Mouse (Mus musculus) heart, postnatal 0 days (tissue): ENCODE measurements around the gene Pira2. TPM values are rescaled to one million over a fixed set of nuclear protein-coding genes. Genes with fewer than 3 reads are reported as not detected.
"Not testable (repeated sequence)": the region's sequence is repeated elsewhere in the genome, so short reads cannot be mapped to it uniquely, and the experiment has no call there.

Source experiments
- ATAC-seq: fragments of 200-750 bp; cut with Nextera tagmentation; 2 replicates; pipeline ENCODE4 v1.8.0; 2017; ENCODE audit warnings: low read depth, moderate number of reproducible peaks, moderate library complexity; ENCODE audit not compliant: insufficient read depth
- DNase-seq: peaks from one replicate; pipeline ENCODE4 v3.0.0-alpha.2; 2016; ENCODE audit warnings: low spot score
- H3K27ac ChIP-seq: fragments of 300-500 bp; sonication (generic); 2 replicates; pipeline ENCODE4 v1.5.1; 2014; ENCODE audit warnings: low read depth, mild to moderate bottlenecking
- H3K27me3 ChIP-seq: fragments of 300-500 bp; sonication (generic); 2 replicates; pipeline ENCODE4 v1.6.1; 2014; ENCODE audit warnings: low read length, mixed read lengths; ENCODE audit not compliant: control insufficient read depth, insufficient read depth
- H3K36me3 ChIP-seq: fragments of 300-500 bp; sonication (generic); replicated peaks from 2 replicates; pipeline ENCODE4 v1.6.1; 2014; ENCODE audit warnings: low read length, mixed read lengths; ENCODE audit not compliant: control insufficient read depth, insufficient read depth
- H3K4me1 ChIP-seq: fragments of 300-500 bp; sonication (generic); 2 replicates; pipeline ENCODE4 v1.6.1; 2014; ENCODE audit warnings: antibody characterized with exemption; ENCODE audit not compliant: control insufficient read depth, insufficient read depth
- H3K4me2 ChIP-seq: fragments of 300-500 bp; sonication (generic); 2 replicates; pipeline ENCODE4 v1.6.1; 2014; ENCODE audit warnings: low read depth, mild to moderate bottlenecking, low read length, moderate library complexity
- H3K4me3 ChIP-seq: fragments of 300-500 bp; sonication (generic); 2 replicates; pipeline ENCODE4 v1.5.1; 2014; ENCODE audit warnings: low read depth, low read length
- H3K9ac ChIP-seq: fragments of 300-500 bp; sonication (generic); replicated peaks from 2 replicates; pipeline ENCODE4 v1.6.1; 2014; ENCODE audit warnings: low read depth, low read length, mixed read lengths
- H3K9me3 ChIP-seq: fragments of 300-500 bp; sonication (generic); replicated peaks from 2 replicates; pipeline ENCODE4 v1.6.1; 2016; ENCODE audit warnings: low read length; ENCODE audit not compliant: control insufficient read depth
- WGBS: fragments of 180-500 bp; shearing (Covaris S2); extraction: QIAGEN DNeasy Blood & Tissue Kit; methylation state at CpG from one replicate; pipeline ENCODE4 v1.1.7; 2014; 5-methylcytosine and 5-hydroxymethylcytosine counted together
- polyA plus RNA-seq: library from polyadenylated mRNA; unstranded; fragments of >200 nt; fragmentation: Nextera tagmentation; extraction: Ambion mirVana; gene quantifications from 2 replicates; pipeline ENCODE4 v1.2.1, GENCODE M21; 2015
- total RNA-seq: library from RNA; depleted of rRNA; stranded (reverse); fragments of >200 nt; gene quantifications from 2 replicates; pipeline ENCODE4 v1.2.3, GENCODE M21; 2014; ENCODE audit warnings: low replicate concordance; rRNA removed

The Pira2 gene
- not detected in 2 replicates for total RNA-seq
- 0.10 and 0.11 TPM in 2 replicates for polyA plus RNA-seq

DNA sequence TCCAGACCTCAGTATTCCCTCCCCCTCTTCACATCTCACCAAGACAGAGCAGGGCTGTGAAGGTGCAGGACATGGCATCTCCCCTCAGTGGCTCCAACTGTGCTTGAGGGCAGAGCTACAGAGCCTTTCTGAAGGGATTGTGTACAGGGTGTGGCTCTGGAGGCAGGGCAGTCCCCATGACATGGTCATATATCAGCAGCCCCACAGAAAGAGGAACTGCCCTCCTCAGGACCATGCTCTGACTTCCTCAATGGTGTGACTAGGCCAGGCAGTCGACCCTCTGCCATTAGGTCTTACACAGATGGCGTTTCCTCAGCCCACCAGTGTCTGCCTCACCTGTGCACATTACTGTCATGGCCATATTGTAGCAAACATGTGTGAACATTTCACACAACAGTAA is at the start of gene Pira2:
Pira2 (minus strand) TSS at position 101 of the 400 bp plus-strand sequence.
- H3K27ac ChIP-seq, H3K9ac ChIP-seq, H3K4me1 ChIP-seq, H3K4me3 ChIP-seq, H3K36me3 ChIP-seq, H3K4me2 ChIP-seq, H3K27me3 ChIP-seq, H3K9me3 ChIP-seq, ATAC-seq, DNase-seq: not testable (repeated sequence)
- WGBS: no CpG with 5 or more reads among the region's 2 CpGs

DNA sequence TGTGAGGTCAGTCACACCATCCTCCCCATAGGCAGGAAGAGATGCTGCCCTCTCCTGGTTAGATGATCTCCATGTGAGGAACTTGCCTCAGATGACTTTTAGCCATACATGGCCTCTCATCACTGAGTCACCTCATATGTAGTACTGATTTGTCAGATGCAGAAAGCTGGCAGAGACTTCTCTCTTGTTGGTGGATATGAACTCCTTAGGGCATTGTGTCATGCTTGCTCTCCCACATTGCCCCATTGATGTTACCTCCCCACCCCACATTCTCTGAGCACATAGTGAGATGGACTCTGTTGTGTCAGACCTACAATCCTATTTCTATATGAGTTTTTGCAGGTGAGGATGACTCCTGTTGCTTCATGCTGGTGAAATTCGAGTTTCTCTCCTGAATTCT is 30.2 kb upstream of the Pira2 start:
- H3K4me3 ChIP-seq, H3K9me3 ChIP-seq, H3K27ac ChIP-seq, H3K27me3 ChIP-seq, H3K36me3 ChIP-seq, DNase-seq, ATAC-seq, H3K4me1 ChIP-seq, H3K9ac ChIP-seq, H3K4me2 ChIP-seq: not testable (repeated sequence)
- WGBS: no CpG with 5 or more reads among the region's 1 CpGs

DNA sequence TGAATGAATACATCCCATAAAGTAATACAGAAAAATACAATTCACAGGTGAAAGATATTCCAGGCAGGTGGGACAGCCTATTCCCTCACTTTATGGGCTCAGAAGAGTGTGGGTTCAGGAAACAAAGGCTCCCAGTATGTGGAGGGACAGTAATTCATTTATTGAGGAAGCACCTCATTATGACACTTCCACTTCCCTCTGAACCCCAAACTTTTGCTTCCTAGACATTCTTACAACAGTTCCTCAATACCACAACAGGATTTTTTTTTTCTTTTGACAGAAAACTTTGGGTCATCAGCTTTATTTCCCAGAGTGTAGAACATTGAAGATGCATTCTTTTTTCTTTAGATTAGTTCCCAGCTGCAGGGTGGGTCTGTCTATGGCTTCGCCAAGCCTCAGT is 7.0 kb downstream of the Pira2 start:
- not testable (repeated sequence) for H3K9me3 ChIP-seq, ATAC-seq, H3K4me3 ChIP-seq, H3K27me3 ChIP-seq, DNase-seq, H3K9ac ChIP-seq, H3K36me3 ChIP-seq, H3K27ac ChIP-seq, H3K4me1 ChIP-seq, H3K4me2 ChIP-seq
- no CpG with 5 or more reads among the region's 1 CpGs for WGBS

DNA sequence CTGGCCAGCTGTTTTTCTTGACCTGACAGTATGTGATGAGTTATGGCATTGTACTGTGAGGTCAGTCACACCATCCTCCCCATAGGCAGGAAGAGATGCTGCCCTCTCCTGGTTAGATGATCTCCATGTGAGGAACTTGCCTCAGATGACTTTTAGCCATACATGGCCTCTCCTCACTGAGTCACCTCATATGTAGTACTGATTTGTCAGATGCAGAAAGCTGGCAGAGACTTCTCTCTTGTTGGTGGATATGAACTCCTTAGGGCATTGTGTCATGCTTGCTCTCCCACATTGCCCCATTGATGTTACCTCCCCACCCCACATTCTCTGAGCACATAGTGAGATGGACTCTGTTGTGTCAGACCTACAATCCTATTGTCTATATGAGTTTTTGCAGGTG is 14.2 kb downstream of the Pira2 start:
- DNase-seq, H3K36me3 ChIP-seq, H3K27ac ChIP-seq, H3K4me3 ChIP-seq, H3K4me2 ChIP-seq, H3K4me1 ChIP-seq, H3K9me3 ChIP-seq, H3K27me3 ChIP-seq, ATAC-seq, H3K9ac ChIP-seq: not testable (repeated sequence)

DNA sequence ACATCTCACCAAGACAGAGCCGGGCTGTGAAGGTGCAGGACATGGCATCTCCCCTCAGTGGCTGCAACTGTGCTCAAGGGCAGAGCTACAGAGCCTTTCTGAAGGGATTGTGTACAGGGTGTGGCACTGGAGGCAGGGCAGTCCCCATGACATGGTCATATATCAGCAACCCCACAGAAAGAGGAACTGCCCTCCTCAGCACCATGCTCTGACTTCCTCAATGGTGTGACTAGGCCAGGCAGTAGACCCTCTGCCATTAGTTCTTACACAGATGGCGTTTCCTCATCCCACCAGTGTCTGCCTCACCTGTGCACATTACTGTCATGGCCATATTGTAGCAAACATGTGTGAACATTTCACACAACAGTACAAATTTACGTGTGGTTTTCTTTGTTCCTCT is 19.3 kb downstream of the Pira2 start, which contains the start of gene Gm15448:
Gm15448 (minus strand) TSS at position 89 of the 400 bp plus-strand sequence.
- H3K4me3 ChIP-seq, H3K9me3 ChIP-seq, H3K27ac ChIP-seq, H3K4me2 ChIP-seq, H3K4me1 ChIP-seq, H3K27me3 ChIP-seq, H3K36me3 ChIP-seq, ATAC-seq, DNase-seq, H3K9ac ChIP-seq: not testable (repeated sequence)
- WGBS: 25% methylated on average over 1 of the region's 3 CpGs

DNA sequence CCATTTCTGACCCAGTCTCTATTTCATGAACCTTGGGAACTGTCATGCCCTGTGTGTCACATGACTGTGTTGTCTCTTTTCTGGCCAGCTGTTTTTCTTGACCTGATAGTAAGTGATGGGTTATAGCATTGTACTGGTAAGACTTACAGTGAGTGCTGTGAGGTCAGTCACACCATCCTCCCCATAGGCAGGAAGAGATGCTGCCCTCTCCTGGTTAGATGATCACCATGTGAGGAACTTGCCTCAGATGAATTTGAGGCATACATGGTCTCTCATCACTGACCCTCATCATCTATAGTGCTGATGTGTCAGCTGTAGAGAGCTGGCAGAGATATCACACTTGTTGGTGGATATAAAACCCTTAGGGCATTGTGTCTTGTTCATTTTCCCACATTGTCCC is 32.9 kb downstream of the Pira2 start:
- not testable (repeated sequence) for H3K4me2 ChIP-seq, H3K36me3 ChIP-seq, H3K27me3 ChIP-seq, H3K4me3 ChIP-seq, H3K27ac ChIP-seq, H3K4me1 ChIP-seq, DNase-seq, ATAC-seq, H3K9me3 ChIP-seq, H3K9ac ChIP-seq

DNA sequence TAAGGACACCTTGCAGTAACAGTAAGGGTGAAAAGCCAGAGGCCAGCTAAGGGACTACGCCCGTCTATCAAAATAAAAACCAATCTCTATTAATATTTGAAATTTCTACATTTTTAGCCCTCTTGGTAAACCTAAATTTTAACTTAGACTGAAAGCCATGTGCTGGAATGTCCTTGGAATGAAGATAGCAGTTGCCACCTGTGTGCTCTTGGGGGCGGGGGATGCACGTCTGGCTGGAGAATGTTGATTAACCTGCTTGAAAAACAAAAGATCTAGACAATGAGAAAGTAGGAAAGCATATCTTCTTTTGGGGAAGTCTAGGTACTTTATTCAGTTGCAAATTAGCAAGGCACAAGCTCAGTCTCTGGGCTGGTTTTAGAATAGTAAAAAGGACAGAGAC is 41.9 kb downstream of the Pira2 start:
- not testable (repeated sequence) for H3K36me3 ChIP-seq, H3K4me2 ChIP-seq, H3K27ac ChIP-seq, H3K9ac ChIP-seq, H3K4me3 ChIP-seq, H3K27me3 ChIP-seq, ATAC-seq, H3K4me1 ChIP-seq, DNase-seq, H3K9me3 ChIP-seq
- WGBS: 78% methylated on average over 4 of the region's 4 CpGs

DNA sequence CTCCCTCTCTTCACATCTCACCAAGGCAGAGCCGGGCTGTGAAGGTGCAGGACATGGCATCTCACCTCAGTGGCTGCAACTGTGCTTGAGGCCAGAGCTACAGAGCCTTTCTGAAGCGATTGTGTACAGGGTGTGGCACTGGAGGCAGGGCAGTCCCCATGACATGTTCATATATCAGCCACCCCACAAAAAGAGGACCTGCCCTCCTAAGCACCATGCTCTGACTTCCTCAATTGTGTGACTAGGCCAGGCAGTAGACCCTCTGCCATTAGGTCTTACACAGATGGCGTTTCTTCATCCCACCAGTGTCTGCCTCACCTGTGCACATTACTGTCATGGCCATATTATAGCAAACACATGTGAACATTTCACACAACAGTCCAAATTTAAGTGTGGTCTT is 44.9 kb downstream of the Pira2 start:
- not testable (repeated sequence) for H3K4me1 ChIP-seq, H3K36me3 ChIP-seq, H3K4me3 ChIP-seq, H3K9ac ChIP-seq, H3K27me3 ChIP-seq, H3K9me3 ChIP-seq, H3K27ac ChIP-seq, H3K4me2 ChIP-seq, ATAC-seq, DNase-seq
- 47% methylated on average over 3 of the region's 3 CpGs for WGBS

DNA sequence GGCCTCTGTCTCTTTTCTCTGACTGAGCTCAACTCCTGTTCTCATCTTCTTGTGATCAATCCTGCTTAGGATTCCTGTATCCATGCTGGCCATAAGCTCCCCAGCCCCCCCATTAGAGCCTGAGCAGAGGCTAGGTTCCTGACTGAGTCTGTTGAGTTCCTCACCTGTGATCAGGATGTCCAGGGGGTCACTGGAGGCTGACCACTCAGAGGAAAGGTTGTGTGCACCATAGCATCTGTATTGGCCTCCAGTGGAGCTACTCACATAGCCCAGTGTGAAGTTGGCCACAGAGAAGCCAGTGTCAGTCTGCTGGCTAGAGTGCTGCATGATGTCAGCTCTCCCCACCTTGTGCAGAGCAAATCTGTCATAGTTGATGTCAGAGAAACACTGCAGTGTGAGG is 48.6 kb downstream of the Pira2 start:
- H3K9ac ChIP-seq, H3K4me1 ChIP-seq, H3K4me2 ChIP-seq, H3K36me3 ChIP-seq, DNase-seq, H3K9me3 ChIP-seq, H3K4me3 ChIP-seq, H3K27ac ChIP-seq, H3K27me3 ChIP-seq, ATAC-seq: not testable (repeated sequence)
